Mouse (Mus musculus) heart, adult 2 months (tissue): Measurements from ENCODE around the gene Plac1.

Source experiments
- CTCF ChIP-seq: fragments of 200-600 bp; IDR thresholded peaks from 2 replicates; pipeline ENCODE4 v1.8.1; 2022; ENCODE audit warnings: antibody characterized with exemption, mild to moderate bottlenecking, moderate library complexity
- POLR2A ChIP-seq: fragments of 200-500 bp; IDR thresholded peaks from 2 replicates; pipeline ENCODE4 v1.6.1; 2011; ENCODE audit warnings: mild to moderate bottlenecking, low read depth, low read length, control low read depth; ENCODE audit not compliant: insufficient read depth

DNA sequence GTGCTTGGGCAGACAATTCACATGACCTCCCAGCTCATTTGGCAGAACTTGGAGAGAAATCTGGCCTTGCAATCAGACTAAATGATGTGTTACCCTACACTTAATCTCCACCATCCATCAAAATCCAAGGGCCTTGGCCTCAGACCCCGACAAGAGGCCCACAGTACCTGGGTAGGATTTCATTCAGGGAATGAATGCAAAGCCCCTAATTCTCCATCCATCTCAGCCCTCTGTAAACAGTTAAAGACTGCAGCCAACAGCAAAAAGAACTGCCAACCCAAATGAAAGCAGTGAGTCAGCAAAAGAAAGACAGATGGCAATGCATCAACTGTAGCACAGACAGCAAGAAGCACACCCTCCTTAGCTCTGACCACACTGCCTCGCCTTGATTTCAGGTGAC lies 110.4 kb downstream of the Plac1 start:
- TF ChIP-seq CTCF (no peak), POLR2A (no peak)
